Mouse (Mus musculus): ENCODE results near the gene Sowahc. TPM values are rescaled to one million over a fixed set of nuclear protein-coding genes. Genes with fewer than 3 reads are reported as not detected.

The Sowahc gene
- polyA plus RNA-seq, 1 experiment, result 0.27 TPM

GRCm38 (mm10) chr10:59223301-59223700 lies 1.5 kb downstream of the Sowahc start:
- no peaks in the 10 kb centered on the region for H3K36me3 ChIP-seq (replicated peaks; ENCODE audit: low read length)
- peaks cover 82% of the 10 kb centered on the region for H3K27me3 ChIP-seq (replicated peaks)
- H3K9me3 ChIP-seq, result peaks cover 12% of the 10 kb centered on the region
- peak overlapping the region; percentile 91 for H3K4me3 ChIP-seq (replicated peaks)
- H3K4me1 ChIP-seq, result peaks cover 21% of the 10 kb centered on the region
- TF ChIP-seq GATA1 (IDR thresholded peaks at IDR 0.05; ENCODE audit: borderline replicate concordance, low read length) (no peak), FLI1 (IDR thresholded peaks at IDR 0.05; ENCODE audit: low read length) (no peak)

- peaks cover 81% of the 10 kb centered on the region for H3K27me3 ChIP-seq (replicated peaks)
- peaks cover 17% of the 10 kb centered on the region for H3K9me3 ChIP-seq
- peaks cover 21% of the 10 kb centered on the region for H3K4me1 ChIP-seq
- no peaks in the 10 kb centered on the region for H3K36me3 ChIP-seq (replicated peaks; ENCODE audit: low read length)
- H3K4me3 ChIP-seq (replicated peaks), result no peak overlapping the region
- no peak for TF ChIP-seq FLI1 (IDR thresholded peaks at IDR 0.05; ENCODE audit: low read length)
- TF ChIP-seq GATA1 (IDR thresholded peaks at IDR 0.05; ENCODE audit: borderline replicate concordance, low read length), result no peak
Measured at GRCm38 (mm10) chr10:59223890-59224289, 2.1 kb downstream of the Sowahc start.

GRCm38 (mm10) chr10:59225137-59225536 lies 3.4 kb downstream of the Sowahc start:
- H3K4me3 ChIP-seq (replicated peaks), result no peak overlapping the region
- H3K27me3 ChIP-seq (replicated peaks), result peaks cover 77% of the 10 kb centered on the region
- no peaks in the 10 kb centered on the region for H3K36me3 ChIP-seq (replicated peaks; ENCODE audit: low read length)
- peaks cover 21% of the 10 kb centered on the region for H3K4me1 ChIP-seq
- H3K9me3 ChIP-seq, result peaks cover 17% of the 10 kb centered on the region
- TF ChIP-seq GATA1 (IDR thresholded peaks at IDR 0.05; ENCODE audit: borderline replicate concordance, low read length) (no peak), FLI1 (IDR thresholded peaks at IDR 0.05; ENCODE audit: low read length) (no peak)

- H3K9me3 ChIP-seq, result peaks cover 10% of the 10 kb centered on the region; the same call in 1 of the 2 replicates
- TF ChIP-seq FLI1 (IDR thresholded peaks at IDR 0.05; ENCODE audit: low read length), result no peak
- no peak for TF ChIP-seq GATA1 (IDR thresholded peaks at IDR 0.05; ENCODE audit: borderline replicate concordance, low read length)
- no peaks in the 10 kb centered on the region for H3K36me3 ChIP-seq (replicated peaks; ENCODE audit: low read length)
- H3K4me3 ChIP-seq (replicated peaks), result no peak overlapping the region
- no peaks in the 10 kb centered on the region for H3K4me1 ChIP-seq
- peaks cover 57% of the 10 kb centered on the region for H3K27me3 ChIP-seq (replicated peaks)
Measured at GRCm38 (mm10) chr10:59229205-59229820, 7.6 kb downstream of the Sowahc start.

GRCm38 (mm10) chr10:59235227-59235626 lies 13.5 kb downstream of the Sowahc start:
- Histone ChIP-seq H3K27me3 (replicated peaks) (peaks cover 45% of the 10 kb centered on the region), H3K9me3 (peaks cover 14% of the 10 kb centered on the region), H3K4me3 (replicated peaks) (no peak overlapping the region), H3K36me3 (replicated peaks; ENCODE audit: low read length) (no peaks in the 10 kb centered on the region), H3K4me1 (no peaks in the 10 kb centered on the region)
- TF ChIP-seq GATA1 (IDR thresholded peaks at IDR 0.05; ENCODE audit: borderline replicate concordance, low read length) (no peak), FLI1 (IDR thresholded peaks at IDR 0.05; ENCODE audit: low read length) (no peak)

- Histone ChIP-seq H3K36me3 (replicated peaks; ENCODE audit: low read length) (no peaks in the 10 kb centered on the region), H3K4me3 (replicated peaks) (no peak overlapping the region), H3K4me1 (no peaks in the 10 kb centered on the region), H3K9me3 (peaks cover 14% of the 10 kb centered on the region), H3K27me3 (replicated peaks) (peaks cover 40% of the 10 kb centered on the region)
- TF ChIP-seq GATA1 (IDR thresholded peaks at IDR 0.05; ENCODE audit: borderline replicate concordance, low read length) (no peak), FLI1 (IDR thresholded peaks at IDR 0.05; ENCODE audit: low read length) (no peak)
Measured at GRCm38 (mm10) chr10:59235847-59236246, 14.1 kb downstream of the Sowahc start.

- Histone ChIP-seq H3K27me3 (replicated peaks) (peaks cover 40% of the 10 kb centered on the region), H3K4me3 (replicated peaks) (no peak overlapping the region), H3K4me1 (no peaks in the 10 kb centered on the region), H3K36me3 (replicated peaks; ENCODE audit: low read length) (no peaks in the 10 kb centered on the region), H3K9me3 (peaks cover 18% of the 10 kb centered on the region)
- TF ChIP-seq FLI1 (IDR thresholded peaks at IDR 0.05; ENCODE audit: low read length) (no peak), GATA1 (IDR thresholded peaks at IDR 0.05; ENCODE audit: borderline replicate concordance, low read length) (no peak)
Measured at GRCm38 (mm10) chr10:59236486-59236885, 14.7 kb downstream of the Sowahc start.

GRCm38 (mm10) chr10:59237757-59238156 lies 16.0 kb downstream of the Sowahc start:
- Histone ChIP-seq H3K36me3 (replicated peaks; ENCODE audit: low read length) (no peaks in the 10 kb centered on the region), H3K4me1 (no peaks in the 10 kb centered on the region), H3K4me3 (replicated peaks) (no peak overlapping the region), H3K9me3 (peaks cover 30% of the 10 kb centered on the region), H3K27me3 (replicated peaks) (peaks cover 44% of the 10 kb centered on the region)
- TF ChIP-seq GATA1 (IDR thresholded peaks at IDR 0.05; ENCODE audit: borderline replicate concordance, low read length), result no peak
- no peak for TF ChIP-seq FLI1 (IDR thresholded peaks at IDR 0.05; ENCODE audit: low read length)

- no peaks in the 10 kb centered on the region for H3K4me1 ChIP-seq
- no peak for TF ChIP-seq FLI1 (IDR thresholded peaks at IDR 0.05; ENCODE audit: low read length)
- TF ChIP-seq GATA1 (IDR thresholded peaks at IDR 0.05; ENCODE audit: borderline replicate concordance, low read length), result no peak
Measured at GRCm38 (mm10) chr10:59241141-59241541, 19.4 kb downstream of the Sowahc start.

GRCm38 (mm10) chr10:59249531-59249930 lies 27.8 kb downstream of the Sowahc start:
- H3K36me3 ChIP-seq (replicated peaks; ENCODE audit: low read length), result no peaks in the 10 kb centered on the region
- peaks cover 9% of the 10 kb centered on the region for H3K4me1 ChIP-seq
- H3K9me3 ChIP-seq, result no peaks in the 10 kb centered on the region
- no peak overlapping the region for H3K4me3 ChIP-seq (replicated peaks)
- H3K27me3 ChIP-seq (replicated peaks), result peaks cover 32% of the 10 kb centered on the region
- TF ChIP-seq FLI1 (IDR thresholded peaks at IDR 0.05; ENCODE audit: low read length) (no peak), GATA1 (IDR thresholded peaks at IDR 0.05; ENCODE audit: borderline replicate concordance, low read length) (no peak)

More at GRCm38 (mm10) chr10:59241141-59241541, 19.4 kb downstream of the Sowahc start:
- H3K27me3 ChIP-seq (replicated peaks), result peaks cover 38% of the 10 kb centered on the region
- peaks cover 42% of the 10 kb centered on the region for H3K9me3 ChIP-seq
- H3K4me3 ChIP-seq (replicated peaks), result no peak overlapping the region
- H3K36me3 ChIP-seq (replicated peaks; ENCODE audit: low read length), result no peaks in the 10 kb centered on the region

Measured in megakaryocyte, embryonic 14.5 days (primary cell).